Mouse (Mus musculus): ENCODE results near the gene Myom1. TPM values are rescaled to one million over a fixed set of nuclear protein-coding genes. Genes with fewer than 3 reads are reported as not detected.

The Myom1 gene
- polyA plus RNA-seq, 1 experiment from 2014 or later: 1.5 TPM

DNA sequence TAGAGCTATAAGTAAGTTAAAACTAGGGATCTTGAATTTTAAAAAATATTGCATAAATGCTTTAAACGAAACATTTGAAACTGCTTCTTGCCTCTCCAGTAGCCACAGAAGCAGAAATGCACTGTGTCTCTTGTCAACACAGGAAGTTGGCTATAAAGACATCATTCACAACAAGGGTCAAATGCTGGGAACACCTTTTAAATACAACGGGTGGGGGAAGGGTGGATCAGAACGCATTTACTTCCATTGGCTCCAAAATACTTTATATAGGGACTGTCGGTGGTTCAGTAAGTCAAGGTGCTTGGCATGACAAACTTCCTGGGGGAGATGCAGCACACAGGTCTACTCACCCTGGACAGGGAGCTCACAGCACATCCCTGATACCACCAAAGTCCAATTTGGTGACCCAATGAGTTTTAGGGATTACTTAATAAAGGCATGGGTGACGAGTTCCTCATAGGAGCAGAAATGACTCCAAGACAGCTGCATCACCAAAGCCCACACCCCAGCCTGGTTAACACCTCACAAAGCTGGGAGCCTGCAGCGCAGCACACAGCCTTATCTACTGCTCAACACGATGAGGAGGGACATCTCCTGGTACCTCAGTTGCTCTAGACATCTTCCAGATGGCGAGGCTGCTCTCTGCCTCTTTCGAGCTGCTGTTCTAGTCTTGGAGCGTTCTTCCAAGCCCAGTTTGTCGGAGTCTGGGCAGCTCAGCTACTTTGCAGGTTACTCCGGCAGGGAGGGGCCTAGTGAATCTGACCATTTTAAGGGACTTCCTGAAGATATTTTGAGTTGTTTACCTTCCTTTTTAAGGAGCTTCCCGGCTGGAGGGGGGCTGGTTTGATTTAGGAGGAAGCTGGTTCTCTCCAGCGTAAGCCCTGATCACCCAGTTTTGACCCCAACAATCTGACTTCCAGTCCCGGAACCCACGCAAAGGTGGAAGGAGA is 134.2 kb downstream of the Myom1 start:
- H3K9ac ChIP-seq (replicated peaks; ENCODE audit: low read depth, low read length): no peak overlapping the region
- 85% methylated on average over 16 of the region's 16 CpGs for WGBS
- no peaks in the 10 kb centered on the region for H3K27me3 ChIP-seq (ENCODE audit: control insufficient read depth, insufficient read depth, low read length)
- no peak overlapping the region for H3K27ac ChIP-seq (ENCODE audit: low read depth, low read length)
- ATAC-seq (ENCODE audit: low read depth): no peak
- H3K4me1 ChIP-seq (ENCODE audit: control insufficient read depth, insufficient read depth, low read length): no peaks in the 10 kb centered on the region
- no peak overlapping the region for H3K4me3 ChIP-seq (ENCODE audit: low read depth, low read length)
- no peaks in the 10 kb centered on the region for H3K9me3 ChIP-seq (ENCODE audit: control insufficient read depth, low read length)
- no peak overlapping the region for H3K4me2 ChIP-seq (ENCODE audit: low read depth, low read length)
- H3K36me3 ChIP-seq (ENCODE audit: control insufficient read depth, insufficient read depth, low read length): no peaks in the 10 kb centered on the region

DNA sequence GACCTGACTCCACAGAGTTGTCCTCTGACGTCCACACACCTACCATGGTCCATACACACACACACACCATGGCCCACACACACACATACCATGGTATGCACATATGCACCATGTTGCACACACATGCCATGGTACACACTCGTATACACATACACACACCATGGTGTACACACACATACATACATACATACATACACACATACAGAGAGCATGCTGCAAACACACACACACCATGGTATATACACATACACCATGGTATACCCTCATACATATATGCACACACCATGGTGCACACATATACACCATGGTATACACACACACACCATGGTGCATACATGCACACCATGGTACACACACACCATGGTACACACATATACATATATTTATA is 134.9 kb downstream of the Myom1 start:
- H3K27ac ChIP-seq (ENCODE audit: low read depth, low read length): no peak overlapping the region
- no peaks in the 10 kb centered on the region for H3K36me3 ChIP-seq (ENCODE audit: control insufficient read depth, insufficient read depth, low read length)
- WGBS: 89% methylated on average over 2 of the region's 2 CpGs
- no peaks in the 10 kb centered on the region for H3K27me3 ChIP-seq (ENCODE audit: control insufficient read depth, insufficient read depth, low read length)
- H3K9me3 ChIP-seq (ENCODE audit: control insufficient read depth, low read length): no peaks in the 10 kb centered on the region
- no peak overlapping the region for H3K4me3 ChIP-seq (ENCODE audit: low read depth, low read length)
- no peaks in the 10 kb centered on the region for H3K4me1 ChIP-seq (ENCODE audit: control insufficient read depth, insufficient read depth, low read length)
- H3K9ac ChIP-seq (replicated peaks; ENCODE audit: low read depth, low read length): no peak overlapping the region
- ATAC-seq (ENCODE audit: low read depth): no peak
- H3K4me2 ChIP-seq (ENCODE audit: low read depth, low read length): no peak overlapping the region

DNA sequence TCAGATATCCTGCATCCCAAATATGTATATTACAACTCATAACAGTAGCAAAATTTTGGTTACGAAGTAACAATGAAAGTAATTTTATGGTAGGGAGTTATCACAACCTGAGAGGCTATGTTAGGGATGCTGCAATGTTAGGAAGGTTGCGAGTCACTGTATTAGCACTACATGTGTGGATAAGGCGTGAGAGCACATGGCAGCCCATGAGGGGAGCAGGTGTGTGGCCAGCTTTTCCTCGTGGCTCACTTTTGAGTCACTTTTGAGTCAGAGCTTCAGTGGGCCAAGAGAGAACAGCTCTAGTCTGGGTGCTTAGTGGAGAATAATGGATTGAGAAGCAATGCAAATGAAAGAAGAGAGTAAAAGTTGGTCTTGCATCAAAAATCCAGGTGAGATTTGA is 139.6 kb downstream of the Myom1 start:
- Histone ChIP-seq H3K4me3 (ENCODE audit: low read depth, low read length) (no peak overlapping the region), H3K27ac (ENCODE audit: low read depth, low read length) (no peak overlapping the region), H3K36me3 (ENCODE audit: control insufficient read depth, insufficient read depth, low read length) (no peaks in the 10 kb centered on the region), H3K27me3 (ENCODE audit: control insufficient read depth, insufficient read depth, low read length) (no peaks in the 10 kb centered on the region), H3K9me3 (ENCODE audit: control insufficient read depth, low read length) (no peaks in the 10 kb centered on the region), H3K4me2 (ENCODE audit: low read depth, low read length) (no peak overlapping the region), H3K9ac (replicated peaks; ENCODE audit: low read depth, low read length) (no peak overlapping the region), H3K4me1 (ENCODE audit: control insufficient read depth, insufficient read depth, low read length) (no peaks in the 10 kb centered on the region)
- no peak for ATAC-seq (ENCODE audit: low read depth)
- WGBS: 83% methylated on average over 4 of the region's 4 CpGs

DNA sequence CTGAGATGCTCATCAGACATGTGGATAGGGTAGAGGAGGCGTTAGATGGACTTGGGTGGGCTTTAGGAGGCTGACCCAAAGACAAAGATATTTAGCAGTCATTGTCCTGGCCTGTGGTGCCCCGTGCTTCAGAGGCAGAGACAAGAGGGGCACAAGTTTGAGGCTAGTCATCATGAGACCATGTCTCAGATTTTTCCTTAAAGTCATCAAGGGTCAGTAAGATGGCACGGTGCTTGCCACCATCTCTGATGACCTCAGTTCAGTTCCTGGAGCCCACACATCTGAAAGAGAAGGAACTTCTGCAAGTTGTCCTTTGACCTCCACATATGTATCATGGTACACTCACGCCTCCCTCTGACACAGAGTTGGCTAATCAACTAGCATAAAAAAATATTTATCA is 140.7 kb downstream of the Myom1 start:
- ATAC-seq (ENCODE audit: low read depth): no peak
- H3K27ac ChIP-seq (ENCODE audit: low read depth, low read length): no peak overlapping the region
- H3K4me2 ChIP-seq (ENCODE audit: low read depth, low read length): no peak overlapping the region
- no peaks in the 10 kb centered on the region for H3K36me3 ChIP-seq (ENCODE audit: control insufficient read depth, insufficient read depth, low read length)
- no peaks in the 10 kb centered on the region for H3K9me3 ChIP-seq (ENCODE audit: control insufficient read depth, low read length)
- no peak overlapping the region for H3K4me3 ChIP-seq (ENCODE audit: low read depth, low read length)
- H3K27me3 ChIP-seq (ENCODE audit: control insufficient read depth, insufficient read depth, low read length): no peaks in the 10 kb centered on the region
- 86% methylated on average over 4 of the region's 4 CpGs for WGBS
- H3K9ac ChIP-seq (replicated peaks; ENCODE audit: low read depth, low read length): no peak overlapping the region
- H3K4me1 ChIP-seq (ENCODE audit: control insufficient read depth, insufficient read depth, low read length): no peaks in the 10 kb centered on the region

DNA sequence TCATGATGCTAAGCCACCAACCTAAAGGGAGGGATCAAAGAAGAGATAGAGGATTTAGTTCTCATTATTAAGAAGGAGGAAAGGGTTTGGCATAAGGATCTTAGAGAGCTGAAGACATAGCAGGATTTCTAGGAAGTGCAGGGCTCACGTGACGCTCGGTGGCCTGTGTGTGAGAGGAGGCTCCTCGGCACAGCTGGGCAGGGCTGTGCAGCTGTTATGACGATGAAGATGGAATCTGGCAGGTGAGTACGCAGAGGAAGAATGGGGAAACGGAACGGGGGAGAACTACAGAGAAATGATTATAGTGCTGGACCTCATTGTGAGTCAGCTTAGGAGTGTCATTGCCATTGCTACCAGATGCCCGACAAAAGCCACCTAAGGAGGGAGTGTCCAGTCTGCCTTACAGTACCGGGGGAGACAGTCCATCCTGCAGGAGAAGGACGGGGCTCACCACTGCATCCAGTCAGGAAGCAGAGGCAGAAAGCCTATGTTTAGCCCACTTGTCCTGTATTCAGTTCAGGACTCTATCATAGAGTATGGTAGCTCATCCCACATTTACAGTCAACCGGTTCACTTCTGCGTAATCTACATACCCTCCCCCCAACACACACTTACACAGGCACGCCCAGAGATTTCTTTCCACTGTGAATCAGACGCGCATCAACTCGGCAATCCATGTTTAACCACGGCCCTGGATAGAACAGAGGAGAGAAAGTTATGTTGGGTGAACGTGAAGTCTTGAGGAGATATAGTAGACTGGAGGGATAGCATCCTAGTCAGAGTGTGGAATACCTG is 142.1 kb downstream of the Myom1 start:
- no peaks in the 10 kb centered on the region for H3K9me3 ChIP-seq (ENCODE audit: control insufficient read depth, low read length)
- no peaks in the 10 kb centered on the region for H3K36me3 ChIP-seq (ENCODE audit: control insufficient read depth, insufficient read depth, low read length)
- no peak overlapping the region for H3K27ac ChIP-seq (ENCODE audit: low read depth, low read length)
- no peak overlapping the region for H3K4me2 ChIP-seq (ENCODE audit: low read depth, low read length)
- WGBS: 93% methylated on average over 19 of the region's 19 CpGs
- no peaks in the 10 kb centered on the region for H3K4me1 ChIP-seq (ENCODE audit: control insufficient read depth, insufficient read depth, low read length)
- ATAC-seq (ENCODE audit: low read depth): no peak
- H3K9ac ChIP-seq (replicated peaks; ENCODE audit: low read depth, low read length): no peak overlapping the region
- no peaks in the 10 kb centered on the region for H3K27me3 ChIP-seq (ENCODE audit: control insufficient read depth, insufficient read depth, low read length)
- H3K4me3 ChIP-seq (ENCODE audit: low read depth, low read length): no peak overlapping the region

DNA sequence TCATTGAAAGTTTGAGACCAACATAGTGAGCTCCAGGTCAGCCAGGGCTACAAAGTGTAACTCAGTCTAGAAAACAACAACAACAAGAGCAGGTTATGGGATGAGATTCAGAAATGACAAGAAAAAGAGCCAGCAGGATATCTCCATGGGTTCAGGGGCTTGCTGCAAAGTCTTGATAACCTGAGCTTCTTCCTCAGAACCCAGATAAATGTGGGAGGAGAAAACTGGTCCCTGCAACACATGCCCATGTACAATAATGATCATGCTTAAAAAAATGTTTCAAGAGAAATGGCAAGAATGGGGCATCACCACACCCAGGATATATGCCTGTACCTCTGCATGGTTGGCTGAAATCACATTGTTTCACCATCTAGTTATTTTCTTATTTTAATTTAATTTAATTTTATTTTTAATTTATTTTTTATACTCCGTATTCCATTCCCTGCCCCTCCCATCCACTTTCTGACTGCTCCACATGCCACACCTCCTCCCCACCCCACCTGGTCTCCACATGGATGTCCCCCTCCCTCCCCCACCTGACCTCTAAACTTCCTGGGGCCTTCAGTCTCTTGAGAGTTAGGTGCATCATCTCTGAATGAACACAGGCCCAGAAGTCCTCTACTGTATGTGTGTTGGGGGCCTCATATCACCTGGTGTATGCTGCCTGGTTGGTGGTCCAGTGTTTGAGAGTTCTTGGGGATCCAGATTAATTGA is 143.0 kb downstream of the Myom1 start:
- Histone ChIP-seq H3K4me3 (ENCODE audit: low read depth, low read length) (no peak overlapping the region), H3K4me2 (ENCODE audit: low read depth, low read length) (no peak overlapping the region), H3K27me3 (ENCODE audit: control insufficient read depth, insufficient read depth, low read length) (no peaks in the 10 kb centered on the region), H3K4me1 (ENCODE audit: control insufficient read depth, insufficient read depth, low read length) (no peaks in the 10 kb centered on the region), H3K9ac (replicated peaks; ENCODE audit: low read depth, low read length) (no peak overlapping the region), H3K9me3 (ENCODE audit: control insufficient read depth, low read length) (no peaks in the 10 kb centered on the region), H3K36me3 (ENCODE audit: control insufficient read depth, insufficient read depth, low read length) (no peaks in the 10 kb centered on the region), H3K27ac (ENCODE audit: low read depth, low read length) (no peak overlapping the region)
- 92% methylated on average over 1 of the region's 1 CpGs for WGBS
- ATAC-seq (ENCODE audit: low read depth): no peak

DNA sequence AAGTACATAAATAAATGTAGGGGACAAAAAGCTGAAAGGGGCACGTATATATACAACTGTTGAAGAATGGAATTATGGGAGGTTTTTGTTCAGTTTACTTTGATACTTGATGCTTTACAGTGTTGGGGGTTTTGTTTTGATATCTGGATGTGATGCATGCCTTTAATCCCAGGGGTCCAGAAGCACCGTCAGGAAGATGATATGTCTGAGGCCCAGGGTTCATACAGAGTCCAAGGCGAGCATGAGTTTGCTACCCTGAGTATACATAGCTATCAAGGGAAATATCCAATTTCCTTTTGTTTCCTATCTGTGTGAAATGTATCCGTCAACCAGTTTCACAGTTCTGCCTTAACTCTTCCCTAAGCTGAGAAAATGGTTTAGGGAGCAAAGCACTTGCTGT is 150.9 kb downstream of the Myom1 start:
- no peak overlapping the region for H3K4me2 ChIP-seq (ENCODE audit: low read depth, low read length)
- H3K27ac ChIP-seq (ENCODE audit: low read depth, low read length): no peak overlapping the region
- H3K4me1 ChIP-seq (ENCODE audit: control insufficient read depth, insufficient read depth, low read length): 0 out of 2 replicates have a peak, but pooled peaks cover 2% of the 10 kb centered on the region
- 64% methylated on average over 4 of the region's 4 CpGs for WGBS
- no peaks in the 10 kb centered on the region for H3K36me3 ChIP-seq (ENCODE audit: control insufficient read depth, insufficient read depth, low read length)
- no peak overlapping the region for H3K4me3 ChIP-seq (ENCODE audit: low read depth, low read length)
- H3K27me3 ChIP-seq (ENCODE audit: control insufficient read depth, insufficient read depth, low read length): no peaks in the 10 kb centered on the region
- no peak overlapping the region for H3K9ac ChIP-seq (replicated peaks; ENCODE audit: low read depth, low read length)
- ATAC-seq (ENCODE audit: low read depth): no peak
- no peaks in the 10 kb centered on the region for H3K9me3 ChIP-seq (ENCODE audit: control insufficient read depth, low read length)

DNA sequence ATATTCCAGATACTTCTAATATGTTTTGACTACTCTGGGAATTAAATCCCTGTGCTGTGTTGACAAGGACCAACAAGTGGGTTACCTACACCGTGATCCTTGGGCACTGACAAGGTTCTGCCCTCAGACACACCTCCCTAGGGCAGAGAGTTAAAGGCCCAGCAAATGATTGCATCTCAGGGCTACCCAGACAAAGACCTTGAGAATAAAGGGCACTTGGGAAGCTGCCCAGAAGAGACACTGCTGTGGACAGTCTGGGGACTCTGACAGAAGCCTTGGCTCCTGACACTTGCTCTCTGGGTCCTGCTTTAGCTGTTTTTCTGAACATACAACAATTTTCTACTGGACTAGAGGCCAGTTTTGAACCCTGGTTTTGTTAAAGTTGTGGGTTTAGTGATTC is 152.8 kb downstream of the Myom1 start:
- no peak overlapping the region for H3K9ac ChIP-seq (replicated peaks; ENCODE audit: low read depth, low read length)
- no peaks in the 10 kb centered on the region for H3K36me3 ChIP-seq (ENCODE audit: control insufficient read depth, insufficient read depth, low read length)
- no peaks in the 10 kb centered on the region for H3K9me3 ChIP-seq (ENCODE audit: control insufficient read depth, low read length)
- no peak for ATAC-seq (ENCODE audit: low read depth)
- H3K4me1 ChIP-seq (ENCODE audit: control insufficient read depth, insufficient read depth, low read length): 0 out of 2 replicates have a peak, but pooled peaks cover 2% of the 10 kb centered on the region
- no peak overlapping the region for H3K4me2 ChIP-seq (ENCODE audit: low read depth, low read length)
- 53% methylated on average over 1 of the region's 1 CpGs for WGBS
- no peak overlapping the region for H3K27ac ChIP-seq (ENCODE audit: low read depth, low read length)
- H3K4me3 ChIP-seq (ENCODE audit: low read depth, low read length): no peak overlapping the region
- no peaks in the 10 kb centered on the region for H3K27me3 ChIP-seq (ENCODE audit: control insufficient read depth, insufficient read depth, low read length)

Data from neural tube, embryonic 14.5 days (tissue).